Mouse (Mus musculus) lung, postnatal 0 days (tissue): ENCODE data around the gene Rgs10. TPM values are rescaled to one million over a fixed set of nuclear protein-coding genes. Genes with fewer than 3 reads are reported as not detected.

Experiments
- ATAC-seq: fragments of 200-750 bp; cut with Nextera tagmentation; 2 replicates; pipeline ENCODE4 v1.8.0; 2017; ENCODE audit warnings: moderate library complexity
- DNase-seq: peaks from one replicate; pipeline ENCODE4 v3.0.0-alpha.2; 2016; ENCODE audit warnings: low spot score
- H3K27ac ChIP-seq: fragments of 300-500 bp; sonication (generic); 2 replicates; pipeline ENCODE4 v1.5.1; 2014; ENCODE audit warnings: antibody characterized with exemption, mild to moderate bottlenecking, low read length, mixed read lengths
- H3K27me3 ChIP-seq: fragments of 300-500 bp; sonication (generic); replicated peaks from 2 replicates; pipeline ENCODE4 v1.6.1; 2014; ENCODE audit warnings: low read length, mixed read lengths; ENCODE audit not compliant: insufficient read depth
- H3K36me3 ChIP-seq: fragments of 300-500 bp; sonication (generic); 2 replicates; pipeline ENCODE4 v1.6.1; 2014; ENCODE audit warnings: low read length, mixed read lengths; ENCODE audit not compliant: insufficient read depth
- H3K4me1 ChIP-seq: fragments of 300-500 bp; sonication (generic); 2 replicates; pipeline ENCODE4 v1.6.1; 2014; ENCODE audit warnings: antibody characterized with exemption, low read depth, low read length, mixed read lengths; ENCODE audit not compliant: insufficient read depth
- H3K4me2 ChIP-seq: fragments of 300-500 bp; sonication (generic); replicated peaks from 2 replicates; pipeline ENCODE4 v1.6.1; 2014; ENCODE audit warnings: low read depth, mild to moderate bottlenecking, low read length, moderate library complexity, mixed read lengths
- H3K4me3 ChIP-seq: fragments of 300-500 bp; sonication (generic); 2 replicates; pipeline ENCODE4 v1.5.1; 2014; ENCODE audit warnings: low read depth, low read length
- H3K9ac ChIP-seq: fragments of 300-500 bp; sonication (generic); replicated peaks from 2 replicates; pipeline ENCODE4 v1.6.1; 2014; ENCODE audit warnings: low read depth, mild to moderate bottlenecking
- H3K9me3 ChIP-seq: fragments of 300-500 bp; sonication (generic); 2 replicates; pipeline ENCODE4 v1.6.1; 2016; ENCODE audit warnings: low read length, mixed read lengths
- CTCF ChIP-seq: IDR thresholded peaks from 2 replicates; pipeline ENCODE4 v1.5.1; 2016; ENCODE audit warnings: antibody characterized with exemption, mild to moderate bottlenecking
- EP300 ChIP-seq: IDR thresholded peaks from 2 replicates; pipeline ENCODE4 v1.6.1; 2016; ENCODE audit warnings: antibody characterized with exemption, mild to moderate bottlenecking, control low read depth
- WGBS: fragments of 180-500 bp; shearing (Covaris S2); extraction: QIAGEN DNeasy Blood & Tissue Kit; methylation state at CpG from one replicate; pipeline ENCODE4 v1.1.7; 2014; 5-methylcytosine and 5-hydroxymethylcytosine counted together
- polyA plus RNA-seq: library from polyadenylated mRNA; unstranded; fragments of >200 nt; fragmentation: Nextera tagmentation; extraction: Ambion mirVana; gene quantifications from 2 replicates; pipeline ENCODE4 v1.2.1, GENCODE M21; 2015

Gene Rgs10
- polyA plus RNA-seq, 1 experiment from 2014 or later = 43.1 TPM

- no peaks in the 10 kb centered on the region for H3K36me3 ChIP-seq
- no peaks in the 10 kb centered on the region for H3K27me3 ChIP-seq
- DNase-seq = no peak
- 50% methylated on average over 10 of the region's 10 CpGs for WGBS
- no peaks in the 10 kb centered on the region for H3K4me1 ChIP-seq
- no peaks in the 10 kb centered on the region for H3K9me3 ChIP-seq
- H3K27ac ChIP-seq = no peak overlapping the region
- no peak overlapping the region for H3K4me2 ChIP-seq
- no peak for ATAC-seq
- TF ChIP-seq EP300 = no peak
- no peak overlapping the region for H3K9ac ChIP-seq
- H3K4me3 ChIP-seq = no peak overlapping the region
Measured at GRCm38 (mm10) chr7:128403128-128403527, 15.4 kb downstream of the Rgs10 start.

GRCm38 (mm10) chr7:128402577-128402976, 16.0 kb downstream of the Rgs10 start:
- H3K9ac ChIP-seq = no peak overlapping the region
- no peaks in the 10 kb centered on the region for H3K36me3 ChIP-seq
- ATAC-seq (no peak), DNase-seq (no peak)
- 80% methylated on average over 8 of the region's 8 CpGs for WGBS
- no peaks in the 10 kb centered on the region for H3K9me3 ChIP-seq
- TF ChIP-seq CTCF (no peak), EP300 (no peak)
- no peak overlapping the region for H3K4me3 ChIP-seq
- H3K4me1 ChIP-seq = no peaks in the 10 kb centered on the region
- no peak overlapping the region for H3K4me2 ChIP-seq
- no peaks in the 10 kb centered on the region for H3K27me3 ChIP-seq
- H3K27ac ChIP-seq = no peak overlapping the region

- no peak for TF ChIP-seq EP300
- TF ChIP-seq CTCF = no peak
- Histone ChIP-seq H3K36me3 (no peaks in the 10 kb centered on the region), H3K9ac (no peak overlapping the region), H3K27ac (no peak overlapping the region), H3K9me3 (no peaks in the 10 kb centered on the region), H3K4me3 (no peak overlapping the region), H3K4me1 (no peaks in the 10 kb centered on the region), H3K4me2 (no peak overlapping the region), H3K27me3 (no peaks in the 10 kb centered on the region)
- 73% methylated on average over 4 of the region's 4 CpGs for WGBS
- no peak for ATAC-seq
- peak; percentile 15 for DNase-seq
Measured at GRCm38 (mm10) chr7:128398664-128399063, 19.9 kb downstream of the Rgs10 start.

- TF ChIP-seq CTCF = no peak
- no peak for TF ChIP-seq EP300
- Histone ChIP-seq H3K9me3 (no peaks in the 10 kb centered on the region), H3K36me3 (no peaks in the 10 kb centered on the region), H3K4me3 (no peak overlapping the region), H3K9ac (no peak overlapping the region), H3K27me3 (no peaks in the 10 kb centered on the region), H3K4me1 (no peaks in the 10 kb centered on the region), H3K27ac (no peak overlapping the region), H3K4me2 (no peak overlapping the region)
- ATAC-seq (no peak), DNase-seq (no peak)
- 63% methylated on average over 2 of the region's 2 CpGs for WGBS
Measured at GRCm38 (mm10) chr7:128397066-128397465, 21.5 kb downstream of the Rgs10 start.

- H3K27ac ChIP-seq = no peak overlapping the region
- ATAC-seq = no peak
- TF ChIP-seq EP300 = no peak
- no peak for TF ChIP-seq CTCF
Measured at GRCm38 (mm10) chr7:128393756-128394155, 24.8 kb downstream of the Rgs10 start.

GRCm38 (mm10) chr7:128392972-128393314, 25.6 kb downstream of the Rgs10 start:
- Histone ChIP-seq H3K4me2 (no peak overlapping the region), H3K4me3 (no peak overlapping the region), H3K9me3 (no peaks in the 10 kb centered on the region), H3K27ac (no peak overlapping the region), H3K36me3 (no peaks in the 10 kb centered on the region), H3K9ac (no peak overlapping the region), H3K4me1 (no peaks in the 10 kb centered on the region), H3K27me3 (no peaks in the 10 kb centered on the region)
- ATAC-seq = peak; percentile 20; the same call in 1 of the 2 replicates
- peak; percentile 22 for DNase-seq
- WGBS = 60% methylated on average over 5 of the region's 5 CpGs
- TF ChIP-seq EP300 (no peak), CTCF (no peak)

More at GRCm38 (mm10) chr7:128393756-128394155, 24.8 kb downstream of the Rgs10 start:
- Histone ChIP-seq H3K36me3 (no peaks in the 10 kb centered on the region), H3K4me1 (no peaks in the 10 kb centered on the region), H3K4me2 (no peak overlapping the region), H3K9me3 (no peaks in the 10 kb centered on the region), H3K27me3 (no peaks in the 10 kb centered on the region), H3K4me3 (no peak overlapping the region), H3K9ac (no peak overlapping the region)
- DNase-seq = no peak
- WGBS = 45% methylated on average over 4 of the region's 4 CpGs
